Mouse (Mus musculus): Measurements from ENCODE around the gene Ptges3.

GRCm38 (mm10) chr10:128066072-128066471 lies 7.3 kb downstream of the Ptges3 start:
- TF ChIP-seq CTCF (IDR thresholded peaks at IDR 0.05; ENCODE audit: extremely low read depth, insufficient read depth, low read length) (no peak), POLR2A (IDR thresholded peaks at IDR 0.05; ENCODE audit: extremely low read depth, insufficient read depth, low read length) (no peak)
